Mouse (Mus musculus) erythroblast, adult 5-6 weeks (primary cell): ENCODE data around the gene Sema6d. TPM values are rescaled to one million over a fixed set of nuclear protein-coding genes. Genes with fewer than 3 reads are reported as not detected.

Experiments used
- ATAC-seq: replicated peaks from 2 replicates; pipeline ENCODE4 v1.8.0; 2016; ENCODE audit warnings: moderate number of reproducible peaks, mild to moderate bottlenecking, moderate TSS enrichment, inconsistent platforms; ENCODE audit not compliant: poor library complexity, low FRiP score, severe bottlenecking
- total RNA-seq, 2 experiments: library from RNA; stranded (forward) in 1 of 2; stranded (reverse) in 1 of 2; fragments of 150-400 nt in 1 of 2; fragments of 200-764, 138-1000 nt in 1 of 2; gene quantifications; 2 replicates each; pipeline versions ENCODE4 v1.2.3 to v1.2.4; 2015 to 2017; ENCODE audit warnings: low replicate concordance in 2 of 2

The Sema6d gene
- total RNA-seq, 2 experiments from 2014 or later = 0.85 to 0.96 TPM

DNA sequence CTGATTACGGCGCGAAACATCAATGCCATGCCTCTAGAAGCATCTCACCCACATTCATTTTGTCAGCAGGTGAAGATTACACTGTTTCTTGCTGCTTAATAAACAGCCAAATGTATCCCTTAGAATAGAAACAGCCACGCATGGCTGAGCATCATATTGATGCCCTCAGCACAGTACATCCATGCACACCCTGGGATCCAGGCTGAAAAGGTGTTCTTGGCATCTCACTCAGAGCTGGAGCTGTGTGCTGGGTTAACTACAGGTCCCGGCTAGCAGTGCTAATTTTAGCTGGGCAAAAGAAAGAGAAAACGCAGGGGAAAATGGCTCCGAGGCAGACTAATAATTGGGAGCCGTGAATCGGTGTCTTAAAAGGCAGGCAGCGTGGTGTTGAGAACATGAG lies 612.9 kb downstream of the Sema6d start:
- ATAC-seq = no peak

DNA sequence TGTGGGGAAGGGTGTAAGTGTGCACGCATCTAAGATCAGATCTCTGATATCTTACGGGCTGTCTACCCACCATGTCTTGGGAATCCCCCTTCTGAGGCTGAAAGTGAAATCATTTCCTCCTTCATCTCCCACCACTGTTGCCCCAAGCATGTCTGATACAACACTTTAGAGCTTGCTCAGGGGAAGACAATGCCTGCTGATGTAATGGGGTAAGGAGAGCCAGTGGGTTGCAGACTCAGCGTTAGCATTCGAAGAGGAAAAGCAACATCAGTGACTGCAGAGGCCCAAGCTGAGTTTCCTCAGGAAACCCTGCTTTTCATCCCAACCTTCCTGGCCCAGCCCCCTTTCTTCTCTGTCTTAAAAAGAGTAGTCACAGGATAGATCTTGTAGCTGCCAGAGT lies 615.2 kb downstream of the Sema6d start:
- no peak for ATAC-seq

DNA sequence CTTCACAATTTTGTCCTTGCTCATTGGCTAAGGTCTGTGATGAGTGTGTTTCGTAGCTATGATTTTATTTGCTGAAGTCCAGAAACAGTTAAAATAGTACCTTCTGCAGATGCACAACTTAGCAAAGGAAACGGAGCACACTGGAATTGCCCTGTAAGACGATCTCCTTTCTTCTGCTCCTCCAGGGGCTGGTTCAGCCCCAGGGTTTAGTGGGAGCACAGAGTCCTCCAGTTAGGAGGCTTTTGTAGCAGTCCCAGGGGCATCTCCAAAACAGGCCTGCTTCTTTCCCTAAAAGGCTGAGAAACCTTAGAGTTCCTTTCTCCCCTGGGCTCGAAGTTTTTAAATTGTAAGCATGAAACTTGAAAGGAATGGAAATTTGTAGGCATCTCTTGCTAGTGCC lies 616.0 kb downstream of the Sema6d start:
- no peak for ATAC-seq

DNA sequence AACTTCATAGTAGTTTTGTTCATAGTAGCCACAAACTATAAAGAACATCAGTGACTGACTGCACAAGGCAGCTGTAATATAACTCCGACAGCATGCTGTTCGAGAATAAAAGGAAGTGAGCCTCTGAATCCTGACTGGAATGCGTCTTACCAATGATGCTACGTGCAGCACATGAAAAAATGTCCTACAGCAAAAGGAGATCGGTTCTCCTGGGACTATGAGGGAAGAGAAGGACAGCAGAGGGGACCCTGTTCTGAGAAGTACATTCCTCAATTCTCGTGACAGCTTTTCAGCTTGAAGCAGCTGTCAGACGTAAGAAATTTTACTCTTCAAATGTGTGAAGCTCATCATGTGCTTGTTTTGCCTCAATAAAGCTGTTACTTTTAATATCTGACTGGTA lies 617.1 kb downstream of the Sema6d start:
- ATAC-seq = no peak
